Mouse (Mus musculus) embryonic facial prominence, embryonic 12.5 days (tissue): ENCODE results near the gene Car5a. TPM values are rescaled to one million over a fixed set of nuclear protein-coding genes. Genes with fewer than 3 reads are reported as not detected.
A peak's percentile ranks its signal among the peaks of the same experiment; 100 is the strongest.

Source experiments
- ATAC-seq: fragments of 200-750 bp; cut with Nextera tagmentation; 2 replicates; pipeline ENCODE4 v1.8.0; 2017; ENCODE audit not compliant: insufficient number of reproducible peaks, insufficient read depth, low FRiP score, low TSS enrichment
- H3K27ac ChIP-seq: fragments of 300-500 bp; sonication (generic); 2 replicates; pipeline ENCODE4 v1.5.1; 2016; ENCODE audit warnings: mild to moderate bottlenecking
- H3K27me3 ChIP-seq: fragments of 300-500 bp; sonication (generic); 2 replicates; pipeline ENCODE4 v1.6.1; 2016; ENCODE audit warnings: mild to moderate bottlenecking, moderate library complexity
- H3K36me3 ChIP-seq: fragments of 300-500 bp; sonication (generic); 2 replicates; pipeline ENCODE4 v1.6.1; 2016; ENCODE audit warnings: mild to moderate bottlenecking
- H3K4me1 ChIP-seq: fragments of 300-500 bp; sonication (generic); 2 replicates; pipeline ENCODE4 v1.6.1; 2016
- H3K4me2 ChIP-seq: fragments of 300-500 bp; sonication (generic); replicated peaks from 2 replicates; pipeline ENCODE4 v1.6.1; 2016; ENCODE audit warnings: mild to moderate bottlenecking, moderate library complexity
- H3K4me3 ChIP-seq: fragments of 300-500 bp; sonication (generic); 2 replicates; pipeline ENCODE4 v1.5.1; 2016; ENCODE audit warnings: mild to moderate bottlenecking
- H3K9ac ChIP-seq: fragments of 300-500 bp; sonication (generic); 2 replicates; pipeline ENCODE4 v1.6.1; 2016; ENCODE audit warnings: mild to moderate bottlenecking, moderate library complexity
- H3K9me3 ChIP-seq: fragments of 300-500 bp; sonication (generic); 2 replicates; pipeline ENCODE4 v1.6.1; 2016; ENCODE audit warnings: mild to moderate bottlenecking, moderate library complexity
- WGBS: fragments of 180-500 bp; shearing (Covaris S2); methylation state at CpG from one replicate; pipeline ENCODE4 v1.1.7; 2016; 5-methylcytosine and 5-hydroxymethylcytosine counted together
- polyA plus RNA-seq: library from polyadenylated mRNA; unstranded; fragments of >200 nt; fragmentation: Nextera tagmentation; extraction: Ambion mirVana; gene quantifications from 2 replicates; pipeline ENCODE4 v1.2.1, GENCODE M21; 2016

Gene Car5a
- polyA plus RNA-seq, 1 experiment from 2014 or later = not detected

DNA sequence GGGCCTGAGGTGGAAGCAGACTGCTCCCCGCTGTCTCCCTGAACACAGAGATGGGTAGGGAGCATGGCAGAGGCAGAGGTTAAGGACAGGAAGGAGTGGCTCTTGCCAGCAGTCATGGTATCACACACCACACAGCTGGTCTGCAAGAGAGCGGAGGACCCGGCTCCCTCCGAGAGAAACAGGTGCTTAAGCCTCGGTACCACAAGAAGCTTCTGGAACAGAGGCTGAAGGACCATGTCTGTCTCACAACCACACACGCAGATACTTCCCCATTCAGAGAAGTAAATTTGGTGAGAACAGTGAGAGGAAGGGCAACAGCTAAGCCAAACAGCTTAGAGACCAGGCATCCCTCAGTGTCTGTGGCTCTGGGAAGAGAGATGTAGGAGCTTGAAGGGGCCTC is 33.3 kb downstream of the Car5a start:
- no peaks in the 10 kb centered on the region for H3K36me3 ChIP-seq
- no peak overlapping the region for H3K4me2 ChIP-seq
- WGBS = 86% methylated on average over 6 of the region's 6 CpGs
- peaks cover 11% of the 10 kb centered on the region for H3K4me1 ChIP-seq
- no peak for ATAC-seq
- H3K4me3 ChIP-seq = no peak overlapping the region
- no peak overlapping the region for H3K27ac ChIP-seq
- H3K9ac ChIP-seq = no peak overlapping the region
- no peaks in the 10 kb centered on the region for H3K9me3 ChIP-seq
- H3K27me3 ChIP-seq = no peaks in the 10 kb centered on the region

DNA sequence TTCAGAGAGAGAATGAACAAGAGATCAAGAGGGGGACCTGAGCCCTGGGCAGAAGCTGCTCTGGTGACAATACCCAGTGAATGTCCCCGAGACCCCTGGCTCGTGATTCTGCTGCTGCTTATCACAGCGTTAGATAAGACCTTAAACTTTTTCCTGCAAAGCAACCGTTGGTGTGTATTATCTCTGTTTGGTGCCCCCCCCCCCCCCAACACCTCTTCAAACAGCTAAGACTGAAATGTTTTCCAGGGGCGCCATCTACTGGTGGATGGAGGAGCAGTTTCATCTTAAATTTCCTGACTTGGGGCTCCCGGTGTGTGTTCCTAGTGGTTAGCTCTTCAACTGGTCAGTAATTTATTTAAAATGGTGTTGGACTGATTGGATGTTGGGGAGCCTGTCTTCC is 35.0 kb downstream of the Car5a start:
- H3K27ac ChIP-seq = no peak overlapping the region
- no peaks in the 10 kb centered on the region for H3K27me3 ChIP-seq
- H3K9ac ChIP-seq = no peak overlapping the region
- 11% methylated on average over 6 of the region's 6 CpGs for WGBS
- H3K4me1 ChIP-seq = peaks cover 18% of the 10 kb centered on the region
- no peak overlapping the region for H3K4me3 ChIP-seq
- no peak overlapping the region for H3K4me2 ChIP-seq
- no peaks in the 10 kb centered on the region for H3K9me3 ChIP-seq
- ATAC-seq = no peak
- no peaks in the 10 kb centered on the region for H3K36me3 ChIP-seq

DNA sequence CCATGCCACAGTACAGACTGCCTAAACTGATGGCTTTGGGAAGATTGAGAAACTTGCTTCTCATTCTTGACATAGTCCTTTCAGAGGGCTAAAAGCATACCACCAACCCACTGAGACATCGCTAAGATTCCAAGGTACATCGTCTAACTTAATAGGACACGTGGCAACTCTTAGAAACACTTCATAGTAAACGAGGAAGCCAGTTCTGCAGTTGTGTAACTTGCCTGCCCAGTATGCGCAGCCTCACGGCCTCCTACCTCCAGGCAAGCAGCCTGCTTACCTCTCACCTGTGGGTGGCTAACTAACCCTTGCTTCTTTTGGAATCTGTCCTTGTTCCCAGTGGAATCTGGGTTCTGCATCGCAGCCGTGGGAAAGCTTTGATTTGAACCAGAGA is 35.6 kb downstream of the Car5a start:
- H3K27ac ChIP-seq = no peak overlapping the region
- no peaks in the 10 kb centered on the region for H3K27me3 ChIP-seq
- no peak overlapping the region for H3K9ac ChIP-seq
- ATAC-seq = no peak
- H3K9me3 ChIP-seq = no peaks in the 10 kb centered on the region
- WGBS = 61% methylated on average over 8 of the region's 8 CpGs
- no peaks in the 10 kb centered on the region for H3K36me3 ChIP-seq
- no peak overlapping the region for H3K4me2 ChIP-seq
- peaks cover 18% of the 10 kb centered on the region for H3K4me1 ChIP-seq
- no peak overlapping the region for H3K4me3 ChIP-seq

DNA sequence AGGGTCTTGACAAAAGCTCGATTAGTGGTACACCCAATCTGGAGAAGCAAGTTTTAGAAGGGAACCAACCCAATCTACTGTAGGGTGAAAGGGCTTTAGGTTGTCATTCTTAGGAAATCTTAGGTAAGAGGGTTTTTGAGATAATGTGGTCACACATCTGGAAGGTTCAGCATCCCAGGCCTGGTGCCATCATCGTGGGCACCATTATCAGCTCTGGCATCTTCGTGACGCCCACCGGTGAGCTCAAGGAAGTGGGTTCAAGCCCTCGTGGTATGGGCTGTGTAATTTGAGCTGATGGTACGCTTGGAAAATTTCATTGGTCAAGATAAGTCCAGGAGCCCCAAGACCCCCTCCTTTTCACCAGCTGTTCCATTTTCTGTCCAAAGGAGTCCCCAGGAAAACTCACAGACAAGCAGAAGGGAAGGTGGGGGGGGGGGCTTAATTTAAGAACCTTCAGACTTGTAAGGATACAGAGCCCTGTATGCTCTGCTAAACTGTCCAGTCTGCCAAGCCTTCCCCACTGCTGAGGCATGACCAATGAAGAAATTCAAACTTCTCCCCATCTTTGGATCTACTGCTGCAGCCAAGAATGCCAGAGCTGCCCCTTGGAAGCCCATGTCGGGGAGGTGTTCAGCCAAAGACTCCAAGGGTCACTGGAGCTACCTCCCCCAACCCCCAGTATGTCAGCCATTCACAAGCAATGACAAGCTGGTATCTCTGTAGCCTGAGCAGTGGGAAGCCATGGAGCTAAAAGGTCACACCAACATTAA is 36.1 kb downstream of the Car5a start:
- peak overlapping the region; percentile 95 for H3K4me2 ChIP-seq
- H3K27ac ChIP-seq = no peak overlapping the region
- peaks cover 18% of the 10 kb centered on the region for H3K4me1 ChIP-seq
- no peak for ATAC-seq
- WGBS = 48% methylated on average over 8 of the region's 8 CpGs
- H3K4me3 ChIP-seq = no peak overlapping the region
- no peaks in the 10 kb centered on the region for H3K27me3 ChIP-seq
- H3K9me3 ChIP-seq = no peaks in the 10 kb centered on the region
- H3K36me3 ChIP-seq = no peaks in the 10 kb centered on the region
- no peak overlapping the region for H3K9ac ChIP-seq

DNA sequence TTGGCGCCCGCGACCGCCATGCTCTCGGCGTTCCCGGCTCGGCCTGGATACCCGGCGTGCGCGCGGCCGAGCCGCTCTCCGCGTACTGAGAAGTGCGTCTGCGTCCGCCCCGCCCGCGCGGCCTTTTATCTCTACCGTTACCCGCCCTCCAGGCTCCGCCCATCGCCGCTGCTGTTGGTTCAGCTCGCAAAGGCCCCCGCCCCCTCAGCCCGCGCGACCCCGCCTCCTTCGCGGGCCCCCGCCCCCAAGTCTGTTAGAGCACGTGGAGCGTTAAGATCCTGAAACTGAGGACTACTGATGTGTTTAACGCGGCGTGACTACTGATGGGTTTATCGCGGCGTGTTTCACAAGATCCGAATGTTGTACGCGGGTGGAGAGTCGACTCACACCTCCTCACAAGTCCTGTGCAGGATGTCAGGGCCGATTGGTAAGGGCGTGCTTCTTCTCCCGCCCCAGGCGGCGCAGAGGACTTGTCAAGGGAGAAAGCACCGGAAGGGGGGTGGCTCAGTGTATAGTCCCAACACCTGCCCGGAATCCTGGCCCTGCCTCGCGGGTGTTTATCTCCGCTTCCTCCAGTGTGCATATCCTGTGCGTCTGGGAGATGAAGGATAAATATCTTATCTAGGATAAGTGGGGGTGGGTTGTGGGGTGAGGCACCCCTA is 37.0 kb downstream of the Car5a start, which contains the start of gene Slc7a5:
Gene Slc7a5, minus strand, starts transcription at position 108 of the 662 bp plus-strand sequence.
- Histone ChIP-seq H3K36me3 (no peaks in the 10 kb centered on the region), H3K9me3 (no peaks in the 10 kb centered on the region), H3K4me1 (peaks cover 18% of the 10 kb centered on the region), H3K9ac (peak within 1 kb of the TSS; percentile 56), H3K27ac (no peak within 1 kb of the TSS), H3K4me2 (peak within 1 kb of the TSS; percentile 95), H3K27me3 (no peaks in the 10 kb centered on the region), H3K4me3 (peak within 1 kb of the TSS; percentile 73)
- under 1% methylated on average over 58 of the region's 61 CpGs for WGBS
- peak; percentile 78 for ATAC-seq

DNA sequence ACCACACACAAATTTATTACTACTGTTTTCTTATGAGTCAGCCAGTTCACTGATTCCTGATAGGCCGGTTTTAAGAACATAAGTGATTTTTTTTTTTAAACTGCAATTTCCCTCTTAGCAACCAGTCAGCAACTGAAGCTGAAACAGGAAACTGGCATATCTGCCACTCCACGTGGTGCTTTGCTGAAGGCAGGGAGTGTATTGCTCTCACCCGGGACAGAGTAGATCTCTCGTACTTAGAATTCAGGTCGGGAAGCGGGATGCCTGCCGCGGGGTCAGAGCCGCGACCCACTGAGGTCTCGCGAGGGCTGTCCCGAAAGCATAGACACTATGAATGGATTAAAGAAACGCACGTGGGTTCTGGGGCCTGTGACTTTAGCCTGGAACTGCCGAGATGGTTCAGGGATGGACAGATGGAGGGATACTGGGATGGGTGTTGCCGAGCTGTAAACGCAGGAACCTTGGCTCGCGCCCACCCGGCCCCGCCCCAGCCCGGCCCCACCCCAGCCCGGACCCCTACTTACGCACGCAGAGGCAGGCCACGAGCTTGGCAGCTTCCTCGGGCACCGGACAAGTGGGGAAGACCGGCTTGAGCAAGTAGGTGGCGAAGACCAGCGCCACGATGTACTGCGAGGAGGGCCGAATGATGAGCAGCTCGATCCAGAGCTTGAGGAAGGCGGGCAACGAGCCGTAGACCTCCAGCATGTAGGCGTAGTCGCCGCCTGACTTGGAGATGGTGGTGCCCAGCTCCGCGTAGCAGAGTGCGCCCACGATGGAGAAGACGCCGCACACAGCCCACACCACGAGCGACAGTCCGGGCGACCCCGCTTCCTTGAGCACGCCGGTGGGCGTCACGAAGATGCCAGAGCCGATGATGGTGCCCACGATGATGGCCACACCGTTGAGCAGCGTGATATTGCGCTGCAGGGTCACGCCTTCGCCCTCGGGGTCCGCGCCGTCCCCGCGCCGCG is 37.9 kb downstream of the Car5a start:
- H3K9ac ChIP-seq = peak overlapping the region; percentile 56
- H3K36me3 ChIP-seq = no peaks in the 10 kb centered on the region
- H3K4me2 ChIP-seq = peak overlapping the region; percentile 95
- peaks cover 23% of the 10 kb centered on the region for H3K4me1 ChIP-seq
- H3K27me3 ChIP-seq = no peaks in the 10 kb centered on the region
- 1% methylated on average over 61 of the region's 72 CpGs for WGBS
- ATAC-seq = peak; percentile 36
- no peaks in the 10 kb centered on the region for H3K9me3 ChIP-seq
- peak overlapping the region; percentile 73 for H3K4me3 ChIP-seq
- no peak overlapping the region for H3K27ac ChIP-seq

DNA sequence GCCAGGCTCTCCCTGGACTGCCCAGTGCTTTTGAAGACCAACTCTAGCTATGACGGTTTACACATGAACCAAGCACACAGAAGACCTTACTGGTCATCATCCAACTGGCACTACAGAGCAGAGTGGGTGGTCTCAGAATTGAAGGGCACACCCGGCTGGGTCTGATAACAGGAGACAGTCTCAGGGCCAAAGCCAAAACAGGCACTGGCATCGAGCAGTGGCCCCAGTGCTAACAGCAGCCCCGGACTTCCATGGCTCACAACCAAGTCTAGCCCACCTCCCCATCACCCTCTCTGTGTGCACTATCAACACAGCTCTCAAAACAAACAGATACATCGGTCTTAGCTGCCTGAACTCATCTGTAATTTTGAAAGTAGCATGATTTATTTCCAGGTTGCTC is 38.8 kb downstream of the Car5a start:
- peak overlapping the region; percentile 73 for H3K4me3 ChIP-seq
- 41% methylated on average over 5 of the region's 5 CpGs for WGBS
- no peaks in the 10 kb centered on the region for H3K27me3 ChIP-seq
- H3K4me1 ChIP-seq = peaks cover 30% of the 10 kb centered on the region
- ATAC-seq = no peak
- H3K9ac ChIP-seq = no peak overlapping the region
- no peak overlapping the region for H3K27ac ChIP-seq
- H3K9me3 ChIP-seq = no peaks in the 10 kb centered on the region
- peak overlapping the region; percentile 95 for H3K4me2 ChIP-seq
- no peaks in the 10 kb centered on the region for H3K36me3 ChIP-seq

DNA sequence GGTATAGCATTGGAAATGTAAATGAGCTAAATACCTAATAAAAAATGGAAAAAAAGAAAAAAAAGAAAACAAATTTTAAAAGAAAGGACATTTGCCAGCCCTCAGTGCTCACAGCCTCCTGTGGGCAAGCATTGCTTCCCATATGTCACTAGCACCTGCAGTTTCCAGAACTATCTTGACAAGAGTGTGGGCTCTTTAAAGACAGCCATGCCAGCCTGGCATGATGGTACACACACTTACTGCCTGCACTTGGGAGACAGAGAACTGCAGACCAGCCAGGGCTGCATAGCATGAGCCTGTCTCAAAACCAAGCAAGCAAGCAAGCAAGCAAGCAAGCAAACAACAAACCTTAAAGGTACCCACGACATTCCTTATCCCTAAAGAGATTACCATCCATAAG is 39.3 kb downstream of the Car5a start:
- WGBS = 64% methylated on average over 1 of the region's 1 CpGs
- Histone ChIP-seq H3K4me3 (peak overlapping the region; percentile 73), H3K4me1 (peaks cover 30% of the 10 kb centered on the region), H3K4me2 (peak overlapping the region; percentile 95), H3K36me3 (no peaks in the 10 kb centered on the region), H3K27me3 (no peaks in the 10 kb centered on the region), H3K9me3 (no peaks in the 10 kb centered on the region), H3K27ac (no peak overlapping the region), H3K9ac (no peak overlapping the region)
- ATAC-seq = no peak

DNA sequence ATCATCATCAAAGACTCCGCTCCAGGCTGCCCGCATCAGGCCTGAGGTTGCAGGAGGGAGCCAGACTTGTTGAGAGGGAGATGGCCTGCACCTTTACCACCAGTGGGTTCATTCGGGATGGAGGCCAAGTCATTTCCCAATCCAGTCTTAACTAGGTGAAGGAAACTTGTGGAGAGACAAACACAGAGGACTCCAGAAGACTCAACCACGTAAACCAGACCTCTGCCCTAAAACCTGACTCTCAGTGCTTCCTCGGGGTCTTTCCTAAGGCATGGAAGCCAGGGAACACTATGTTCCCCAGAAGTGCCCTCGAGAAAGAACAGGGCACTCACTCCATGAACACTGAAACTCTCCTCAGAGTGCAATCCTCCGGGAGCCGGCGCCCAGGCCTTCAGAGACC is 39.7 kb downstream of the Car5a start:
- WGBS = 84% methylated on average over 9 of the region's 9 CpGs
- Histone ChIP-seq H3K27me3 (no peaks in the 10 kb centered on the region), H3K9ac (no peak overlapping the region), H3K4me2 (0 out of 2 replicates have a peak overlapping the region, but pooled peaks have one; percentile 95), H3K4me1 (peaks cover 30% of the 10 kb centered on the region), H3K4me3 (no peak overlapping the region), H3K36me3 (no peaks in the 10 kb centered on the region), H3K27ac (no peak overlapping the region), H3K9me3 (no peaks in the 10 kb centered on the region)
- no peak for ATAC-seq

DNA sequence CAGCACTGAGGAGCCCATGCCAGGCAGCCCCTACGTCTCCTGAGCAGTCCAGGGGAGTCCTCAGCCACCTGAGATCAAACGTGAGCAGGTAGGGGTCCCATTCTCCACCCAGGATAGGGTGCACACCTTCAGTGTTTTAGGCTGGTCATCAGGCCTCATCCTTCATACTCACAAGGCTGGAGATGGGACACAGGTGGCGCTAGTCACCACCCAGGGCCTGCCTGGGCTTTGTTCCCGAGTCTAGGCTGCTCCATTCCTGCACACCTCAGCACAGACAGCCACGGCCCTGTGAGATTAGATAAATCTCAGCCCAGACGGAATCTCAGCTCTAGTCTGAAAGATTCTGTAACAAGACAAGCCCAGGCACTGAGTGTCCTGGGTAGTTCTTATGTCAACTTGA is 40.7 kb downstream of the Car5a start:
- Histone ChIP-seq H3K4me2 (no peak overlapping the region), H3K9ac (no peak overlapping the region), H3K4me1 (peaks cover 30% of the 10 kb centered on the region), H3K27ac (no peak overlapping the region), H3K27me3 (no peaks in the 10 kb centered on the region), H3K36me3 (no peaks in the 10 kb centered on the region), H3K9me3 (no peaks in the 10 kb centered on the region), H3K4me3 (no peak overlapping the region)
- 70% methylated on average over 6 of the region's 6 CpGs for WGBS
- ATAC-seq = no peak

DNA sequence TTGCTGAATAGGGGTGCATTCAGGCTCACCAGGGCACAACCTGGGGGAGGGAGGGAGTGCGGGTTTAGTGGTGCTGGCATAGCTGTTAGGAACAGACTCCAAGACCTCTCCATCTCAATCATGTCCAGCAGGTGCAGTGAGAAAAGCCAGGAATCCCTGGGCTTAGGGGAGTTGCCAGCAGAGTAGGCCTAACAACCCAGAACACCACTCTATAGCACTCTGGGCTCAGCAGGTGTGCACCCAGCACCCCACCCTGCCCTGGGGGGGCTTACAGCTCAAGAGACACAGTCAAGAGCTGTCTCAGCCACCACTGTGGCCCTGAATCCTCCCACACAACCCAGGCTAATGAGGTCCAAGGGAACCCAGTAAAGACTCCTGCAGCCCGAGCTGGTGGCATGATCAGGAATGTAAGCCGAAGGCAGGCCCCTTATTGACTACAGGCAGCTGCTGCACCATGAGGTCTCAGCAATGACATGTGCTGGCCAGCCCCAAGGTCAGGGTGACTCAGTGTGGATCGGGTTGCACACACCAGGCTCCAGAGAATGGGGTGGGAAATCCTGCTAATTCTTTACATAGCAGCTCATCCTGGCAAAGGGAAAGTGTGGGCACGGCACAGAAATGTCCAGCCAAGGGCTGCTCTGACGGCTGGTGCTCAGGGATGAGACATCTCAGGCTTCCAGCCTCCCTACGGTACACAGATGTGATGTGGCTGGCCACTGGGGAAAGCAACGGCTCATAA is 43.0 kb downstream of the Car5a start:
- 35% methylated on average over 8 of the region's 8 CpGs for WGBS
- Histone ChIP-seq H3K27me3 (no peaks in the 10 kb centered on the region), H3K4me1 (peaks cover 41% of the 10 kb centered on the region), H3K4me3 (no peak overlapping the region), H3K36me3 (no peaks in the 10 kb centered on the region), H3K9me3 (no peaks in the 10 kb centered on the region), H3K27ac (no peak overlapping the region), H3K9ac (no peak overlapping the region), H3K4me2 (no peak overlapping the region)
- no peak for ATAC-seq
